Mouse (Mus musculus): ENCODE measurements around the gene AI837181.

The AI837181 gene

DNA sequence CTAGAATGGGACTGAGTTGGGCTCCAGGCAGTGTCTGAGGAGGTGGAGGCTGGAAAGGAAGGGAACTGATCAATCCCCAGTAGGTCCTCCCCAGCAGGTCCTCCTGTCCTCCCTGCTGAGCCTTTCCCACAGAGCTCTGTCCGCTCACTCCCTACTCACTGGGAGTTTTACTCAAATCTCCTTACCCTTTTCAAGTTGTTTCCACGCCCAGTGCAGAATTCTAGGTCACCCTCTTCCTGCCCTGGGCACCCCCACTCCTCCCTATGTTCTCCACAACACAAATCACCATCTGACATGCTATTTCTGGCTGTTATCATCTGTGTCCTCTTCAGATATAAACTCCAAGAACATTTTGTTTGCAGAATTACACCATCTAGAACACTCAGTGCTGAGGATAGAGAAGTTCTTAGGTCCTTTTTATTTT, 10.4 kb upstream of the AI837181 start:
- peak; percentile 68 for DNase-seq (ENCODE audit: low spot score)

DNA sequence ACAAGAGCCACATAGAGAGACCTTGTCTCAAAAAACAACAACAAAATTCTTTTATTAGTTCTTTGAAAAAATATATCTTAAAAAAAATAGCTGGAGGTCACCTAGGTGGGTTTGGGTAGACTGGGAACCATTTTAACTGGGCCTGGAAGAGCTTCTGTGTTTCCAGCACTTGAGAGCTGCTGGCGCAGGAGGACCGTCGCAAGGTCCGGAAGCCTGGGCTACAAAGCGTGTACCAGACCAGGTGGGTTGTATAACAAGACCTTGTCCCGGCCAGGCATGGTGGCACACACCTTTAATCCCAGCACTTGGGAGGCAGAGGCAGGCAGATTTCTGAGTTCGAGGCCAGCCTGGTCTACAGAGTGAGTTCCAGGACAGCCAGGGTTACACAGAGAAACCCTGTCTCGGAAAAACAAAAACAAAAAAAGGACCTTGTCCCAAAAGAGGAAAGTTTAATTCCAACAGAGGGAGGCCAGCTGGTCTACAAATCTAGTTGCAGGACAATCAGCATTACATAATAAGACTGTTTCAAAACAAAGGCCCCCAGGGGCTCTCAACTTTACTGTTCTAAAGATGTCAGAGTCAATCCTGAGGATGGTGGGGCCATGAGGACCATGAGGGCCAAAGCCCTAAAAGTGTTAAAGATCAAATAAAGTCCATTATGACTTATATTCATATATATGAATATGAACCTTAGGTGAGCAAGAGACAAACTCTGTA, 6.0 kb upstream of the AI837181 start:
- no peak for DNase-seq (ENCODE audit: low spot score)

DNA sequence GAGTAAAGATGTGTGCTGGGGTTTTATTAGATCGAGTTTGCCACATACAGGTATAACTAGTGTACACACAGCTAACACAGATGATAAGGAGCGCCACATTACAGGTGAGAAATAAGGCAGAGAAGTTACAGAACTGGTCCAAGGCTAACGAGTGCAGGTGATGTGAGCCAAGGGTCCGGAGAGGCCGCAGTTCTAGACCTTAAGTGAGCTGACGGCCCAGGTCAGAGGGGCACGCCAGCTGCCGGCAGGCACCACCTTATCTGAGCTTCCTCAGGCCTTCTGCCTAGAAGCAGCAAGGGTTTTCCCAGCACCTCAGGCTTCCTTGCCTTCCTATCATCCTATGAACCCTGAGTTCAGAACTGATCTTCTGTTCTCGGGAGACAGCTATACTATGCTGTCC, 5.3 kb upstream of the AI837181 start:
- DNase-seq (ENCODE audit: low spot score): no peak

DNA sequence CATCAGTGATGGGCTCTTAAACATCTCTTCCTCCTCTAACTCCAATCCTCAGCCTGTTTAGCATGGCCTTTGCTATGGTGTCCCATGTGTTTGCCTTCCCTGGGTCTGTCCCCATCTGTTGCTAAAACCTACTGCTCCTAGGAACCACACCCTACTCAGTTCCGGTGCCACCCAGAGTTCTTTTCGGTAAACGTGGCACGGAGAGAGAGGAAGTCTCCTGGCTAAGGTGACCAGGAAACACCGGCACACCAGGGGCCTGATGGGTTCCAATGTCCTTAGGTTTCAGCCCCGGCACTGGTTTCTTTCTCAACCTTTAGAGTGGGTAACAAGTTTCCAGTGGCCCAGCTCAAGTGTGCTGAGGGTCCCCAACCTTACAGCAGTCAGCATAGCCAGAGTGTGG, 4.4 kb upstream of the AI837181 start:
- DNase-seq (ENCODE audit: low spot score): no peak

DNA sequence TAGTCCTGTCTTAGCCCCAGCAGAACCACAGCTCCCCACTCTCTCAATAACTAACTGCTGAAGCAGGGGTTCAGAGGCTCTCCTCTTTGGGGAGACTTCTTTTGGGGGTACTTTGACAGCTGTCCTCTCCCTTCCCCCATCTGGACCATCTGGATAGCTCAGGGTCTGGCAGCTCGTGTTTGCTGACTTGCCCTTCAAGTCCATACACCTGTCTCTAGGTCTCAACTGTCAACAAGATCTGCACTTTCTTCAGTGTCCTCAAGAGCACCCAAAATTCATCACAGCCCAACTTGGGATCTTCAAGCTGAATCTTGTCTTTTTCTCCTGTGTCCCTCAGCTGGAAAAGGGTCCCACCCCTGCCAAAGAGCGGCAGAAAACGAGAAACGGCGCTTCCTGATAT, 3.2 kb upstream of the AI837181 start:
- no peak for DNase-seq (ENCODE audit: low spot score)

DNA sequence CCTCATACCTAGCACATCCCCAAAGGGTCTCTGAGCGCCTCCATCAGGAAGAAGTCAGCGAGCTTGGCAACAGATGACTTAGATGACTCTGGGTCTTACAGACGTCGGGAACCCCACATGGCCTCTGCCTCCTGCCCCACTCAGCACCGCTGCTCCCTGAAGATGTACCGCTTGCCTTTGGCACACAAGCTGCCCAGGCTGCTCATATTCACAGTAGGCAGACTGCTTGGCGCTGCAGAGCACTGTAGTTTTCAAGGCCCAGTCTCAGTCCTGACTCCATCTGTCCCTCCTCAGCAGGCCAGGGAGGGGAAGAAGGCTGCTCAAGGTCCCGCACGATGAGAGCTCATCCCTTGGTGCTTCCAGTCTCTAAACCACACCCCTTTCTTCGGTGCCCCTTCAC, 2.7 kb upstream of the AI837181 start:
- DNase-seq (ENCODE audit: low spot score): no peak

GRCm38 (mm10) chr19:5422895-5423443, 2.0 kb upstream of the AI837181 start:
- DNase-seq (ENCODE audit: low spot score): no peak

DNA sequence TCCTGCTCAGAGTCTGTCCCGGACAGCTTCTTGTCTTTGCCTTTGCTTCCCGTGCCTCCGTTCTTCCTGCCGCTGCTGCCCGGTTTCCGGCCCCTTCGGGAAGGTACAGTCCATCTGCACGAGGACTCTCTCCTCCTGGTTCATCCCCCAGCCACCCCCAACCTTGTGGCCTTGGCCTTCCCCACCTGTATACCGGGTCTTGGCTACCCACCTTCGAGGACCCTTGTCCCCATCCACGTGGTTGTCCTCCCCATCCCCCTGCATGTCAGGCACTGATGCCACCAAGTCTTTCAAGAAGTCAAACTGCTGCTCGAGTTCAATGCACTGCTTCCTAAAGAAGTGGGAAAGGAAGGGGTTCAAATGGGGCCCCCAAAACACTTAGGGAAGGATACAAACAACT, 1.4 kb upstream of the AI837181 start:
- DNase-seq (ENCODE audit: low spot score): no peak

- DNase-seq (ENCODE audit: low spot score): peak; percentile 91
Observed at GRCm38 (mm10) chr19:5424092-5424781, 707 bp upstream of the AI837181 start.

GRCm38 (mm10) chr19:5425906-5426565, 1.1 kb downstream of the AI837181 start:
- DNase-seq (ENCODE audit: low spot score): no peak

GRCm38 (mm10) chr19:5426640-5427290, 1.8 kb downstream of the AI837181 start:
- DNase-seq (ENCODE audit: low spot score): no peak

DNA sequence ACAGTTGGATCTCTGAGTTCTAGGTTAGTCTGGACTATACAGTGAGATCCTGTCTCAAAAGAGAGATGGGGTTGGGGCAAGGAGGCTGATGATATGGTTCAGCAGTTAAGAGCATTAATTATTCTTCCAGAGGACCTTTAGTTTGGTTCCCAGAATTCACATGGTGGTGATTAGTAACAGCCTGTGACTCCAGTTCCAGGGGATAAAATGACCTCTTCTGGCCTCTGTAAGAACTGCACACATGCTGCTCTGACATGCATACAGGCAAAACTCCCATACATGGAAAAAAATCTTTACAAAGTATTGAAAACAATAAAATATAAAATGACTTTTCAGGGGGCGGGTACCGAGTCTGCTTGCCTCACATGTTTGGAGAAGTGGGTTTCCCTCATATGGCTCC, 3.1 kb downstream of the AI837181 start:
- DNase-seq (ENCODE audit: low spot score): peak; percentile 67

GRCm38 (mm10) chr19:5429219-5429618, 4.3 kb downstream of the AI837181 start:
- no peak for DNase-seq (ENCODE audit: low spot score)

- no peak for DNase-seq (ENCODE audit: low spot score)
Observed at GRCm38 (mm10) chr19:5429806-5430205, 4.9 kb downstream of the AI837181 start.

- no peak for DNase-seq (ENCODE audit: low spot score)
Observed at GRCm38 (mm10) chr19:5430408-5430807, 5.5 kb downstream of the AI837181 start.

DNA sequence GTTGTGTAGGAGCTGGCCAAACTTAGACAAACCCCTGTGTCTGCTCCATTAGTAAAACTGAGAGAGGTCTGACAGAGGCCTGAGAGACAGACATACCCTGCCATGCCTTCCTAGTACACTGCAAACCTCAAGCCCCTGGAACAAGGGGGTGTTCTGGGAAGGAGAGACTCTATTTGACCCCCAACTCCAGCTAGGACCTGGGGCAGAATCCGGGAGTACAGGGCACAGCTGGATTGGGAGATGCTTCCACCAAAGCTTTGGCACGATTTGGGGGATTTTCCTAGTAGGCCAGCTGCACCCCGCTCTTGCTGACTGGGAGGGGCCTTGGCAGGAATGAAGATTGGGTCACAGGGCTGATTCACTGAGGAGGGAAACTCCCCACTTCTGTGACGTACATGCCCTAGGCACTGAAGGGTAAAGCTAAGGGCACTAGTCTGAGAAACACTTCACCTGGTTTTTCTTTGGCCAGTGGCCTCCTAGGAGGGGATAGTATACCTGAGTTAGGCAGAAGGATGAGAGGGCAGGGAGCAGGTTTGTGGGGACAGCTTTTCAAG, 7.0 kb downstream of the AI837181 start:
- DNase-seq (ENCODE audit: low spot score): peak; percentile 60

DNA sequence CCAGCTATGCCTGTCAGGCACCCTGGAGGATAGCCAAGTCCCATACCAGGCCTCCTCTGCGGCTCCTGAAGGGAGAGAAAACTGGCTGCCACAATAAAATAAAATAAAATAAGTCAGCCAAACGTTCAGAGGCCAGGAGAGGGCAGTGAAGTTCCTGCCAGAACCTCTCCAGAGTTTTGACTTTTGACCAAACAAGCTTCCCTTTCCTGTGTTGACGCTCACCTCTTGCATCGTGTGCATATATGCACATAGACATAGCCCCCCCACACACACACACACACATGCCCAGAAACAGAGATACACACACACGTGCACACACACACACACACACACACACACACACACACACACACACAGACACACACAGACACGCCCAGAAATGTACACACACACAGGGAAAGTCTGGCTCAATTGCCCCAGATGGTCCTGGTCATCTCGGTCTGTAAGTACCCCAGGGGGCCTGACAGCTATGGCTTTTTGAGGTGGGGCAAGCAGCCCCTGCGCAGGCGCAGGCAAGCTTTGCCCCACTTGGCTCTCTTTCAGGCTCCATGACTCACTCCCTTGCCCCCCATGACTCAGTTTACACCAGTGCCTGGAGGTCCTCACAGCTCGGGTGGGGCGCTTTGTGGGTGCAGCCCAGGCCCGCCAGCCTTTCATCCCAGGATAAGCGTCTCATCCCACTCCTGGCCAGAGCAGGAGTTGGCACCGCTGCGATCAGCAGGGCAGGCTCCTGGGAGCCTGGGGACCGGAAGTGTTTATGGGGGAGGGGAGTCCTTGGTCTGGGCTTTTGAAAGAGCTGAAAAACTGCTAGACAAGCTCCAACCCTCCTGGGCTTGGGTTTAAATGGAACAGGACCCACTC, 8.3 kb downstream of the AI837181 start:
- DNase-seq (ENCODE audit: low spot score): peak; percentile 70

GRCm38 (mm10) chr19:5433951-5434350, 9.0 kb downstream of the AI837181 start:
- DNase-seq (ENCODE audit: low spot score): no peak

GRCm38 (mm10) chr19:5444371-5444908, 19.5 kb downstream of the AI837181 start:
- no peak for DNase-seq (ENCODE audit: low spot score)

GRCm38 (mm10) chr19:5444954-5445353, 20.0 kb downstream of the AI837181 start:
- DNase-seq (ENCODE audit: low spot score): no peak

- no peak for DNase-seq (ENCODE audit: low spot score)
Observed at GRCm38 (mm10) chr19:5445747-5446146, 20.8 kb downstream of the AI837181 start.

Data from lung, postnatal 25 days (tissue).